Mouse (Mus musculus) stomach, postnatal 0 days (tissue): ENCODE measurements at regions not wholly inside any gene's neighbourhood (a gene's known extent, or its start where the extent isn't known, plus 50 kb on each side); places are given as distances from the start of the nearest gene placed in this dataset.
"Not testable (repeated sequence)": the region's sequence is repeated elsewhere in the genome, so short reads cannot be mapped to it uniquely, and the experiment has no call there.

Experiments
- ATAC-seq: fragments of 200-750 bp; cut with Nextera tagmentation; 2 replicates; pipeline ENCODE4 v1.8.0; 2017; ENCODE audit not compliant: low FRiP score, low TSS enrichment
- DNase-seq: peaks from one replicate; pipeline ENCODE4 v3.0.0-alpha.2; 2016; ENCODE audit warnings: low spot score
- H3K27ac ChIP-seq: fragments of 300-500 bp; sonication (generic); replicated peaks from 2 replicates; pipeline ENCODE4 v1.5.1; 2014; ENCODE audit warnings: mild to moderate bottlenecking, control low read depth
- H3K27me3 ChIP-seq: fragments of 300-500 bp; sonication (generic); 2 replicates; pipeline ENCODE4 v1.6.1; 2014; ENCODE audit warnings: low read length; ENCODE audit not compliant: control insufficient read depth, insufficient read depth
- H3K36me3 ChIP-seq: fragments of 300-500 bp; sonication (generic); 2 replicates; pipeline ENCODE4 v1.6.1; 2014; ENCODE audit warnings: low read length, mixed read lengths; ENCODE audit not compliant: control insufficient read depth, insufficient read depth
- H3K4me1 ChIP-seq: fragments of 300-500 bp; sonication (generic); replicated peaks from 2 replicates; pipeline ENCODE4 v1.6.1; 2014; ENCODE audit warnings: antibody characterized with exemption; ENCODE audit not compliant: control insufficient read depth, insufficient read depth
- H3K4me2 ChIP-seq: fragments of 300-500 bp; sonication (generic); replicated peaks from 2 replicates; pipeline ENCODE4 v1.6.1; 2014; ENCODE audit warnings: low read depth, mild to moderate bottlenecking, control low read depth, moderate library complexity
- H3K4me3 ChIP-seq: fragments of 300-500 bp; sonication (generic); 2 replicates; pipeline ENCODE4 v1.5.1; 2014; ENCODE audit warnings: low read depth, low read length, control low read depth
- H3K9ac ChIP-seq: fragments of 300-500 bp; sonication (generic); 2 replicates; pipeline ENCODE4 v1.6.1; 2014; ENCODE audit warnings: mild to moderate bottlenecking, low read length, control low read depth, mixed read lengths
- H3K9me3 ChIP-seq: fragments of 300-500 bp; sonication (generic); 2 replicates; pipeline ENCODE4 v1.6.1; 2016; ENCODE audit warnings: low read length; ENCODE audit not compliant: control insufficient read depth
- CTCF ChIP-seq: IDR thresholded peaks from 2 replicates; pipeline ENCODE4 v1.5.1; 2016; ENCODE audit warnings: antibody characterized with exemption, low read depth, mild to moderate bottlenecking, moderate library complexity
- EP300 ChIP-seq: optimal IDR thresholded peaks from 2 replicates; pipeline ENCODE3; 2016; ENCODE audit warnings: antibody characterized with exemption
- WGBS: fragments of 180-500 bp; shearing (Covaris S2); extraction: QIAGEN DNeasy Blood & Tissue Kit; methylation state at CpG from one replicate; pipeline ENCODE4 v1.1.7; 2014; 5-methylcytosine and 5-hydroxymethylcytosine counted together

- no peaks in the 10 kb centered on the region for H3K9me3 ChIP-seq
- H3K4me3 ChIP-seq: no peak overlapping the region
- H3K4me2 ChIP-seq: no peak overlapping the region
- no peaks in the 10 kb centered on the region for H3K36me3 ChIP-seq
- WGBS: 93% methylated on average over 2 of the region's 2 CpGs
- H3K9ac ChIP-seq: no peak overlapping the region
- DNase-seq (no peak), ATAC-seq (no peak)
- no peak overlapping the region for H3K27ac ChIP-seq
- no peaks in the 10 kb centered on the region for H3K4me1 ChIP-seq
- TF ChIP-seq CTCF (no peak), EP300 (no peak)
- H3K27me3 ChIP-seq: no peaks in the 10 kb centered on the region
Observed at GRCm38 (mm10) chr15:37080931-37081330, 73.4 kb upstream of the Zfp706 start.

DNA sequence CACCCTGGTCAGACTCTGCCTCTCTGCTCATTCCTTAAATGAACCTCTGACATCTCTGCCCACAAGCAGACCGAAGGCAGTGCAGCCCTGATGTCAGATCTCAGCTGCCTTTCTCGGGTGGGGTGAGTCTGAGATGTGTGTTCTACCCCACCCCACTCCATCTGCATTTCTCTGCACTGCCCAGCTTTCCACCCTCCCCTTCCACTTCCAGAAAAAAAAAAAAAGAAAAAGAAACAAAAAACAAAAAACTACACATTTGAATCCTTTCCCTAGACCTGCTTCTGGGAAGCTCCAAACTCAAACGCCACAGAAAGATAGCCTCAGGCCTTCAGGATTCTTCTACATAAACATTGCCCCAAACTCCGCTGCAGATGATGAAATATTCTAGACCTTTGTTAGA is 72.8 kb upstream of the Zfp706 start:
- Histone ChIP-seq H3K27ac (no peak overlapping the region), H3K4me3 (no peak overlapping the region), H3K4me2 (no peak overlapping the region), H3K27me3 (no peaks in the 10 kb centered on the region), H3K9me3 (no peaks in the 10 kb centered on the region), H3K36me3 (no peaks in the 10 kb centered on the region), H3K9ac (no peak overlapping the region), H3K4me1 (no peaks in the 10 kb centered on the region)
- TF ChIP-seq EP300 (no peak), CTCF (no peak)
- ATAC-seq (no peak), DNase-seq (no peak)
- WGBS: 81% methylated on average over 4 of the region's 4 CpGs

GRCm38 (mm10) chr15:37074207-37074606 is 66.6 kb upstream of the Zfp706 start:
- 79% methylated on average over 2 of the region's 2 CpGs for WGBS
- H3K9me3 ChIP-seq: not testable (repeated sequence)

GRCm38 (mm10) chr15:37072202-37072862 is 64.8 kb upstream of the Zfp706 start:
- H3K4me1 ChIP-seq: no peaks in the 10 kb centered on the region
- H3K4me2 ChIP-seq: no peak overlapping the region
- no peaks in the 10 kb centered on the region for H3K9me3 ChIP-seq
- no peak overlapping the region for H3K9ac ChIP-seq
- H3K36me3 ChIP-seq: no peaks in the 10 kb centered on the region
- ATAC-seq (no peak), DNase-seq (no peak)
- TF ChIP-seq CTCF: no peak
- no peak for TF ChIP-seq EP300
- 70% methylated on average over 5 of the region's 5 CpGs for WGBS
- H3K27ac ChIP-seq: no peak overlapping the region
- H3K27me3 ChIP-seq: no peaks in the 10 kb centered on the region
- no peak overlapping the region for H3K4me3 ChIP-seq

More at GRCm38 (mm10) chr15:37074207-37074606, 66.6 kb upstream of the Zfp706 start:
- H3K9ac ChIP-seq, ATAC-seq, H3K27ac ChIP-seq, H3K36me3 ChIP-seq, H3K4me2 ChIP-seq, H3K4me1 ChIP-seq, H3K4me3 ChIP-seq, H3K27me3 ChIP-seq, DNase-seq: not testable (repeated sequence)

GRCm38 (mm10) chr15:37070188-37070587 is 62.6 kb upstream of the Zfp706 start:
- TF ChIP-seq EP300: no peak
- no peak for TF ChIP-seq CTCF
- Histone ChIP-seq H3K4me2 (no peak overlapping the region), H3K4me3 (no peak overlapping the region), H3K9me3 (no peaks in the 10 kb centered on the region), H3K27ac (no peak overlapping the region), H3K27me3 (no peaks in the 10 kb centered on the region), H3K36me3 (no peaks in the 10 kb centered on the region), H3K9ac (no peak overlapping the region), H3K4me1 (no peaks in the 10 kb centered on the region)
- DNase-seq: no peak
- ATAC-seq: no peak
- 50% methylated on average over 3 of the region's 3 CpGs for WGBS

GRCm38 (mm10) chr15:37067326-37067725 is 59.8 kb upstream of the Zfp706 start:
- Histone ChIP-seq H3K4me2 (no peak overlapping the region), H3K36me3 (no peaks in the 10 kb centered on the region), H3K27me3 (no peaks in the 10 kb centered on the region), H3K9ac (no peak overlapping the region), H3K4me1 (no peaks in the 10 kb centered on the region), H3K4me3 (no peak overlapping the region), H3K27ac (no peak overlapping the region), H3K9me3 (no peaks in the 10 kb centered on the region)
- 47% methylated on average over 4 of the region's 4 CpGs for WGBS
- TF ChIP-seq EP300 (no peak), CTCF (no peak)
- DNase-seq (no peak), ATAC-seq (no peak)
